Mouse (Mus musculus): ENCODE results near the gene Obscn.

GRCm38 (mm10) chr11:58974414-58974813, 161.8 kb downstream of the Obscn start:
- no peak for TF ChIP-seq CTCF (IDR thresholded peaks at IDR 0.05; ENCODE audit: insufficient read depth, low read length)
- TF ChIP-seq POLR2A (IDR thresholded peaks at IDR 0.05; ENCODE audit: borderline replicate concordance, extremely low read depth, low read depth, low read length), result no peak
